Mouse (Mus musculus) embryonic facial prominence, embryonic 11.5 days (tissue): Measurements from ENCODE around the gene Ezh1. TPM values are rescaled to one million over a fixed set of nuclear protein-coding genes. Genes with fewer than 3 reads are reported as not detected.

ENCODE experiments used
- ATAC-seq: fragments of 200-750 bp; cut with Nextera tagmentation; replicated peaks from 2 replicates; pipeline ENCODE4 v1.8.0; 2017; ENCODE audit warnings: low read depth; ENCODE audit not compliant: insufficient number of reproducible peaks, low FRiP score, low TSS enrichment
- DNase-seq: peaks from one replicate; pipeline ENCODE4 v3.0.0-alpha.2; 2015; ENCODE audit warnings: low spot score
- H3K27ac ChIP-seq: fragments of 300-500 bp; sonication (generic); replicated peaks from 2 replicates; pipeline ENCODE4 v1.5.1; 2014; ENCODE audit warnings: mild to moderate bottlenecking, low read depth, low read length, control low read depth
- H3K27me3 ChIP-seq: fragments of 300-500 bp; sonication (generic); 2 replicates; pipeline ENCODE4 v1.6.1; 2014; ENCODE audit warnings: mild to moderate bottlenecking, low read length, moderate library complexity, mixed read lengths; ENCODE audit not compliant: control insufficient read depth, insufficient read depth
- H3K36me3 ChIP-seq: fragments of 300-500 bp; sonication (generic); replicated peaks from 2 replicates; pipeline ENCODE4 v1.6.1; 2014; ENCODE audit warnings: low read depth, mild to moderate bottlenecking, low read length, moderate library complexity, mixed read lengths; ENCODE audit not compliant: control insufficient read depth, insufficient read depth
- H3K4me1 ChIP-seq: fragments of 300-500 bp; sonication (generic); 2 replicates; pipeline ENCODE4 v1.6.1; 2014; ENCODE audit warnings: low read length, mixed read lengths; ENCODE audit not compliant: control insufficient read depth, insufficient read depth
- H3K4me2 ChIP-seq: fragments of 300-500 bp; sonication (generic); 2 replicates; pipeline ENCODE4 v1.6.1; 2014; ENCODE audit warnings: low read depth, mild to moderate bottlenecking, control low read depth, low read length, moderate library complexity
- H3K4me3 ChIP-seq: fragments of 300-500 bp; sonication (generic); 2 replicates; pipeline ENCODE4 v1.5.1; 2014; ENCODE audit warnings: low read depth, low read length, control low read depth
- H3K9ac ChIP-seq: fragments of 300-500 bp; sonication (generic); replicated peaks from 2 replicates; pipeline ENCODE4 v1.6.1; 2014; ENCODE audit warnings: mild to moderate bottlenecking, control low read depth, low read length
- H3K9me3 ChIP-seq: fragments of 300-500 bp; sonication (generic); replicated peaks from 2 replicates; pipeline ENCODE4 v1.6.1; 2016; ENCODE audit warnings: mild to moderate bottlenecking, low read length, inconsistent platforms, mixed read lengths; ENCODE audit not compliant: control insufficient read depth
- WGBS: fragments of 180-500 bp; shearing (Covaris S2); extraction: QIAGEN DNeasy Blood & Tissue Kit; methylation state at CpG from one replicate; pipeline ENCODE4 v1.1.7; 2014; 5-methylcytosine and 5-hydroxymethylcytosine counted together
- polyA plus RNA-seq: library from polyadenylated mRNA; unstranded; fragments of >200 nt; fragmentation: Nextera tagmentation; extraction: Ambion mirVana; gene quantifications from 2 replicates; pipeline ENCODE4 v1.2.1, GENCODE M21; 2014

The Ezh1 gene
- polyA plus RNA-seq, 1 experiment from 2014 or later: 11.6 TPM

- Histone ChIP-seq H3K36me3 (no peaks in the 10 kb centered on the region), H3K9me3 (no peaks in the 10 kb centered on the region), H3K4me2 (no peak overlapping the region), H3K27ac (peak overlapping the region; percentile 43; the same call in 1 of the 2 replicates), H3K9ac (peak overlapping the region; percentile 7; the same call in 1 of the 2 replicates), H3K4me3 (no peak overlapping the region), H3K4me1 (no peaks in the 10 kb centered on the region), H3K27me3 (no peaks in the 10 kb centered on the region)
- peak; percentile 64 for DNase-seq
- no peak for ATAC-seq
- WGBS: 34% methylated on average over 5 of the region's 5 CpGs
These were observed 11.9 kb upstream of the Ezh1 start for GRCm38 (mm10) chr11:101238071-101238647.

- Histone ChIP-seq H3K9me3 (no peaks in the 10 kb centered on the region), H3K9ac (no peak overlapping the region), H3K4me1 (no peaks in the 10 kb centered on the region), H3K4me3 (no peak overlapping the region), H3K4me2 (no peak overlapping the region), H3K36me3 (no peaks in the 10 kb centered on the region), H3K27me3 (no peaks in the 10 kb centered on the region), H3K27ac (no peak overlapping the region)
- WGBS: 93% methylated on average over 5 of the region's 5 CpGs
- DNase-seq: no peak
- ATAC-seq: no peak
These were observed 10.5 kb upstream of the Ezh1 start for GRCm38 (mm10) chr11:101236782-101237181.

GRCm38 (mm10) chr11:101235429-101235828 is 9.2 kb upstream of the Ezh1 start:
- H3K4me1 ChIP-seq: peaks cover 8% of the 10 kb centered on the region
- no peaks in the 10 kb centered on the region for H3K36me3 ChIP-seq
- H3K27ac ChIP-seq: no peak overlapping the region
- no peak overlapping the region for H3K4me3 ChIP-seq
- no peaks in the 10 kb centered on the region for H3K9me3 ChIP-seq
- H3K27me3 ChIP-seq: no peaks in the 10 kb centered on the region
- H3K4me2 ChIP-seq: no peak overlapping the region
- no peak for ATAC-seq
- H3K9ac ChIP-seq: no peak overlapping the region
- no peak for DNase-seq

GRCm38 (mm10) chr11:101234124-101234523 is 7.9 kb upstream of the Ezh1 start:
- DNase-seq (no peak), ATAC-seq (no peak)
- no peaks in the 10 kb centered on the region for H3K27me3 ChIP-seq
- H3K4me2 ChIP-seq: no peak overlapping the region
- no peak overlapping the region for H3K9ac ChIP-seq
- H3K36me3 ChIP-seq: no peaks in the 10 kb centered on the region
- H3K4me1 ChIP-seq: peaks cover 13% of the 10 kb centered on the region
- no peak overlapping the region for H3K27ac ChIP-seq
- no peak overlapping the region for H3K4me3 ChIP-seq
- H3K9me3 ChIP-seq: no peaks in the 10 kb centered on the region

GRCm38 (mm10) chr11:101233240-101233639 is 7.0 kb upstream of the Ezh1 start:
- H3K36me3 ChIP-seq: no peaks in the 10 kb centered on the region
- no peaks in the 10 kb centered on the region for H3K9me3 ChIP-seq
- peaks cover 13% of the 10 kb centered on the region for H3K4me1 ChIP-seq
- whole genome bisulfite sequencing: 94% methylated on average over 1 of the region's 1 CpGs
- H3K27ac ChIP-seq: no peak overlapping the region
- no peak overlapping the region for H3K4me3 ChIP-seq
- DNase-seq (no peak), ATAC-seq (no peak)
- H3K27me3 ChIP-seq: no peaks in the 10 kb centered on the region
- H3K4me2 ChIP-seq: no peak overlapping the region
- H3K9ac ChIP-seq: no peak overlapping the region

GRCm38 (mm10) chr11:101232010-101232839 is 6.0 kb upstream of the Ezh1 start:
- WGBS: 47% methylated on average over 6 of the region's 6 CpGs
- no peak overlapping the region for H3K4me3 ChIP-seq
- no peak overlapping the region for H3K4me2 ChIP-seq
- H3K27me3 ChIP-seq: no peaks in the 10 kb centered on the region
- H3K27ac ChIP-seq: peak overlapping the region; percentile 89
- H3K9ac ChIP-seq: 0 out of 2 replicates have a peak overlapping the region, but pooled peaks have one; percentile 49
- no peaks in the 10 kb centered on the region for H3K36me3 ChIP-seq
- DNase-seq: peak; percentile 54
- H3K4me1 ChIP-seq: peaks cover 13% of the 10 kb centered on the region
- H3K9me3 ChIP-seq: no peaks in the 10 kb centered on the region
- ATAC-seq: peak; percentile 55; the same call in 1 of the 2 replicates

- 7% methylated on average over 18 of the region's 18 CpGs for WGBS
- peak overlapping the region; percentile 49 for H3K9ac ChIP-seq
- ATAC-seq (no peak), DNase-seq (peak; percentile 49)
- peak overlapping the region; percentile 89 for H3K27ac ChIP-seq
- H3K36me3 ChIP-seq: no peaks in the 10 kb centered on the region
- H3K27me3 ChIP-seq: no peaks in the 10 kb centered on the region
- H3K4me1 ChIP-seq: peaks cover 13% of the 10 kb centered on the region
- H3K9me3 ChIP-seq: no peaks in the 10 kb centered on the region
- H3K4me3 ChIP-seq: no peak overlapping the region
- H3K4me2 ChIP-seq: peak overlapping the region; percentile 24
These were observed 5.0 kb upstream of the Ezh1 start for GRCm38 (mm10) chr11:101230991-101231871.
